Mouse (Mus musculus): ENCODE results near the gene Fpgs. TPM values are rescaled to one million over a fixed set of nuclear protein-coding genes. Genes with fewer than 3 reads are reported as not detected.

The Fpgs gene
- polyA plus RNA-seq, 2 experiments from 2014 or later: 9.4 to 12.5 TPM

- peak; percentile 99 for ATAC-seq
Measured at GRCm38 (mm10) chr2:32693823-32694411, 10.0 kb downstream of the Fpgs start.

- no peak for ATAC-seq
Measured at GRCm38 (mm10) chr2:32693282-32693681, 10.7 kb downstream of the Fpgs start.

GRCm38 (mm10) chr2:32692496-32692895, 11.4 kb downstream of the Fpgs start:
- ATAC-seq: no peak

GRCm38 (mm10) chr2:32691041-32691440, 12.9 kb downstream of the Fpgs start:
- no peak for ATAC-seq

GRCm38 (mm10) chr2:32689420-32689819, 14.5 kb downstream of the Fpgs start:
- peak; percentile 59 for ATAC-seq

- ATAC-seq: no peak
Measured at GRCm38 (mm10) chr2:32687562-32687961, 16.4 kb downstream of the Fpgs start.

- no peak for ATAC-seq
Measured at GRCm38 (mm10) chr2:32686640-32687039, 17.3 kb downstream of the Fpgs start.

- no peak for ATAC-seq
Measured at GRCm38 (mm10) chr2:32685807-32686206, 18.1 kb downstream of the Fpgs start.

GRCm38 (mm10) chr2:32684681-32685428, 19.1 kb downstream of the Fpgs start:
- ATAC-seq: no peak

- ATAC-seq: no peak
Measured at GRCm38 (mm10) chr2:32683701-32684100, 20.2 kb downstream of the Fpgs start.

- no peak for ATAC-seq
Measured at GRCm38 (mm10) chr2:32682721-32683417, 21.1 kb downstream of the Fpgs start.

- no peak for ATAC-seq
Measured at GRCm38 (mm10) chr2:32681754-32682153, 22.2 kb downstream of the Fpgs start.

- ATAC-seq: no peak
Measured at GRCm38 (mm10) chr2:32680961-32681650, 22.8 kb downstream of the Fpgs start.

GRCm38 (mm10) chr2:32680051-32680451, 23.9 kb downstream of the Fpgs start:
- no peak for ATAC-seq

GRCm38 (mm10) chr2:32677683-32678082, 26.3 kb downstream of the Fpgs start:
- ATAC-seq: no peak

- no peak for ATAC-seq
Measured at GRCm38 (mm10) chr2:32676821-32677220, 27.1 kb downstream of the Fpgs start.

GRCm38 (mm10) chr2:32673176-32673917, 30.6 kb downstream of the Fpgs start:
- ATAC-seq: no peak

GRCm38 (mm10) chr2:32671907-32672595, 31.9 kb downstream of the Fpgs start:
- no peak for ATAC-seq

GRCm38 (mm10) chr2:32671147-32671546, 32.8 kb downstream of the Fpgs start:
- ATAC-seq: no peak

- ATAC-seq: no peak
Measured at GRCm38 (mm10) chr2:32669876-32670275, 34.1 kb downstream of the Fpgs start.

- no peak for ATAC-seq
Measured at GRCm38 (mm10) chr2:32668176-32668575, 35.8 kb downstream of the Fpgs start.

- ATAC-seq: no peak
Measured at GRCm38 (mm10) chr2:32667775-32668174, 36.2 kb downstream of the Fpgs start.
